Mouse (Mus musculus) small intestine, adult 2 months (tissue): ENCODE measurements around the gene Ccdc83. TPM values are rescaled to one million over a fixed set of nuclear protein-coding genes. Genes with fewer than 3 reads are reported as not detected.
"Not testable (repeated sequence)": the region's sequence is repeated elsewhere in the genome, so short reads cannot be mapped to it uniquely, and the experiment has no call there.

Experiments
- H3K27ac ChIP-seq: fragments of 200-500 bp; 2 replicates; pipeline ENCODE4 v1.5.1; 2012; ENCODE audit warnings: low read depth, low read length, control low read depth, inconsistent platforms; ENCODE audit not compliant: insufficient read depth
- H3K27me3 ChIP-seq: fragments of 200-500 bp; 2 replicates; pipeline ENCODE4 v1.6.1; 2012; ENCODE audit warnings: mild to moderate bottlenecking, moderate library complexity, low read length, inconsistent platforms; ENCODE audit not compliant: control insufficient read depth, insufficient read depth
- H3K36me3 ChIP-seq: fragments of 200-500 bp; 2 replicates; pipeline ENCODE4 v1.6.1; 2012; ENCODE audit warnings: mild to moderate bottlenecking, low read length, control low read depth, inconsistent platforms; ENCODE audit not compliant: control insufficient read depth, insufficient read depth
- H3K4me1 ChIP-seq: fragments of 200-500 bp; 2 replicates; pipeline ENCODE4 v1.6.1; 2012; ENCODE audit warnings: low read length, inconsistent platforms, mixed read lengths; ENCODE audit not compliant: control insufficient read depth, insufficient read depth, insufficient read length
- H3K4me3 ChIP-seq: fragments of 200-500 bp; 2 replicates; pipeline ENCODE4 v1.5.1; 2012; ENCODE audit warnings: low read depth, mild to moderate bottlenecking, control low read depth, inconsistent platforms, low read length, moderate library complexity
- CTCF ChIP-seq: fragments of 200-500 bp; IDR thresholded peaks from 2 replicates; pipeline ENCODE4 v1.5.1; 2012; ENCODE audit warnings: low read depth, mild to moderate bottlenecking, control low read depth, inconsistent platforms, low read length, moderate library complexity, mixed read lengths; ENCODE audit not compliant: insufficient replicate concordance, insufficient read length; ENCODE audit errors: extremely low read depth
- POLR2A ChIP-seq: fragments of 200-500 bp; IDR thresholded peaks from 2 replicates; pipeline ENCODE4 v1.6.1; 2012; ENCODE audit warnings: low read depth, mild to moderate bottlenecking, control low read depth, inconsistent platforms, low read length, moderate library complexity
- WGBS: fragments of 180-500 bp; shearing (Covaris S2); methylation state at CpG from one replicate; pipeline ENCODE4 v1.1.7; 2018; 5-methylcytosine and 5-hydroxymethylcytosine counted together
- polyA plus RNA-seq: library from polyadenylated mRNA; depleted of rRNA; stranded (reverse); fragments of >200 nt; gene quantifications from 2 replicates; pipeline ENCODE4 v1.2.3, GENCODE M21; 2012

The Ccdc83 gene
- polyA plus RNA-seq, 1 experiment = not detected

- Histone ChIP-seq H3K4me1 (no peaks in the 10 kb centered on the region), H3K27ac (no peak overlapping the region)
- TF ChIP-seq CTCF (no peak), POLR2A (no peak)
These were observed 6.9 kb downstream of the Ccdc83 start for GRCm38 (mm10) chr7:90258701-90259100.

GRCm38 (mm10) chr7:90252946-90253345 lies 12.6 kb downstream of the Ccdc83 start:
- Histone ChIP-seq H3K36me3 (no peaks in the 10 kb centered on the region), H3K4me3 (no peak overlapping the region), H3K27me3 (no peaks in the 10 kb centered on the region; the same call in 1 of the 2 replicates), H3K27ac (no peak overlapping the region), H3K4me1 (no peaks in the 10 kb centered on the region)
- 66% methylated on average over 5 of the region's 5 CpGs for WGBS
- TF ChIP-seq CTCF = no peak
- no peak for TF ChIP-seq POLR2A

More at GRCm38 (mm10) chr7:90258701-90259100, 6.9 kb downstream of the Ccdc83 start:
- WGBS = 78% methylated on average over 2 of the region's 2 CpGs
- Histone ChIP-seq H3K4me3 (no peak overlapping the region), H3K27me3 (no peaks in the 10 kb centered on the region; the same call in 1 of the 2 replicates), H3K36me3 (no peaks in the 10 kb centered on the region)

- H3K4me1 ChIP-seq = no peaks in the 10 kb centered on the region
- no peak overlapping the region for H3K27ac ChIP-seq
- TF ChIP-seq POLR2A (no peak), CTCF (no peak)
- no peaks in the 10 kb centered on the region for H3K27me3 ChIP-seq
- H3K4me3 ChIP-seq = no peak overlapping the region
- 81% methylated on average over 5 of the region's 5 CpGs for WGBS
- H3K36me3 ChIP-seq = no peaks in the 10 kb centered on the region
These were observed 21.9 kb downstream of the Ccdc83 start for GRCm38 (mm10) chr7:90243643-90244042.

GRCm38 (mm10) chr7:90243151-90243550 lies 22.4 kb downstream of the Ccdc83 start:
- no peaks in the 10 kb centered on the region for H3K36me3 ChIP-seq
- no peaks in the 10 kb centered on the region for H3K27me3 ChIP-seq
- TF ChIP-seq CTCF = no peak
- no peak for TF ChIP-seq POLR2A
- H3K27ac ChIP-seq = no peak overlapping the region
- 70% methylated on average over 6 of the region's 6 CpGs for WGBS
- no peak overlapping the region for H3K4me3 ChIP-seq
- no peaks in the 10 kb centered on the region for H3K4me1 ChIP-seq

GRCm38 (mm10) chr7:90236289-90236905 lies 29.2 kb downstream of the Ccdc83 start:
- no peaks in the 10 kb centered on the region for H3K27me3 ChIP-seq
- 60% methylated on average over 4 of the region's 4 CpGs for WGBS
- no peaks in the 10 kb centered on the region for H3K4me1 ChIP-seq
- no peak overlapping the region for H3K4me3 ChIP-seq
- no peak overlapping the region for H3K27ac ChIP-seq
- TF ChIP-seq POLR2A (no peak), CTCF (no peak)
- no peaks in the 10 kb centered on the region for H3K36me3 ChIP-seq

- WGBS = 68% methylated on average over 4 of the region's 4 CpGs
- Histone ChIP-seq H3K4me3 (no peak overlapping the region), H3K27me3 (no peaks in the 10 kb centered on the region), H3K4me1 (no peaks in the 10 kb centered on the region), H3K27ac (peak overlapping the region; percentile 8; the same call in 1 of the 2 replicates), H3K36me3 (no peaks in the 10 kb centered on the region)
- TF ChIP-seq POLR2A = no peak
- TF ChIP-seq CTCF = no peak
These were observed 31.7 kb downstream of the Ccdc83 start for GRCm38 (mm10) chr7:90233921-90234320.

GRCm38 (mm10) chr7:90231431-90231830 lies 34.1 kb downstream of the Ccdc83 start:
- H3K36me3 ChIP-seq = no peaks in the 10 kb centered on the region
- 51% methylated on average over 9 of the region's 9 CpGs for WGBS
- H3K4me1 ChIP-seq = no peaks in the 10 kb centered on the region
- H3K27ac ChIP-seq = no peak overlapping the region
- no peaks in the 10 kb centered on the region for H3K27me3 ChIP-seq
- H3K4me3 ChIP-seq = no peak overlapping the region
- TF ChIP-seq POLR2A (no peak), CTCF (no peak)

- not testable (repeated sequence) for H3K27me3 ChIP-seq, H3K4me1 ChIP-seq, H3K36me3 ChIP-seq, H3K27ac ChIP-seq, H3K4me3 ChIP-seq
These were observed 36.7 kb downstream of the Ccdc83 start for GRCm38 (mm10) chr7:90228884-90229283.
